Mouse (Mus musculus): ENCODE measurements around the gene Gm44965. TPM values are rescaled to one million over a fixed set of nuclear protein-coding genes. Genes with fewer than 3 reads are reported as not detected.
A peak's percentile ranks its signal among the peaks of the same experiment; 100 is the strongest.

Gm44965 gene
- polyA plus RNA-seq, 1 experiment from 2014 or later: not detected

DNA sequence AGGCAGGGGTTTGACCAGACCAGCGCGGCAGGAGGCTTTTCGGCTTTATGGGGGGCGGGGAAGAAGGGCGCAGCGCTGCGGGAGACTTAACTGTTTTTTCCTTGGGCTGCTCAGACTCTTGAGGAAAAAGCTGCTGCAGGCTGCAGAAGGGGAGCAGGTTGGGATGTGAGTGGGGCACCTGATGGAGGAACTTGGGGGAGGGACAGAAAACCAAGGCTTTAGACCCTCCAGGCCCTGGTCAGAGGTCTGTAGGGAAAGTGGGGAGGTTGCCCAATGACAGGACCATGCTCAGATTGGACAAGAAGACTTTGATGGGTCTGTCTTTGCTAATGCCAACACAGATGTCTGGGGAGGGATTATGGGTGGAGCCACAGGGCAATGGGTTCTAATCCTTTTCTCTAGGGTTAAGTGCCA lies 33.8 kb downstream of the Gm44965 start:
- WGBS: 2% methylated on average over 7 of the region's 7 CpGs
- H3K4me3 ChIP-seq (ENCODE audit: low read depth, low read length): peak overlapping the region; percentile 48
- H3K4me2 ChIP-seq (ENCODE audit: low read depth, low read length): peak overlapping the region; percentile 73
- no peak for ATAC-seq (ENCODE audit: low read depth)
- H3K9ac ChIP-seq (replicated peaks; ENCODE audit: low read depth, low read length): peak overlapping the region; percentile 55
- 0 out of 2 replicates have a peak, but pooled peaks cover 7% of the 10 kb centered on the region for H3K27me3 ChIP-seq (ENCODE audit: control insufficient read depth, insufficient read depth, low read length)
- H3K9me3 ChIP-seq (ENCODE audit: control insufficient read depth, low read length): no peaks in the 10 kb centered on the region
- no peaks in the 10 kb centered on the region for H3K36me3 ChIP-seq (ENCODE audit: control insufficient read depth, insufficient read depth, low read length)
- H3K4me1 ChIP-seq (ENCODE audit: control insufficient read depth, insufficient read depth, low read length): peaks cover 4% of the 10 kb centered on the region; the same call in 1 of the 2 replicates
- no peak overlapping the region for H3K27ac ChIP-seq (ENCODE audit: low read depth, low read length)

GRCm38 (mm10) chr6:48628377-48628776 lies 34.6 kb downstream of the Gm44965 start:
- Histone ChIP-seq H3K4me1 (ENCODE audit: control insufficient read depth, insufficient read depth, low read length) (peaks cover 4% of the 10 kb centered on the region; the same call in 1 of the 2 replicates), H3K36me3 (ENCODE audit: control insufficient read depth, insufficient read depth, low read length) (no peaks in the 10 kb centered on the region), H3K9ac (replicated peaks; ENCODE audit: low read depth, low read length) (no peak overlapping the region), H3K9me3 (ENCODE audit: control insufficient read depth, low read length) (no peaks in the 10 kb centered on the region), H3K27ac (ENCODE audit: low read depth, low read length) (no peak overlapping the region), H3K4me2 (ENCODE audit: low read depth, low read length) (no peak overlapping the region), H3K27me3 (ENCODE audit: control insufficient read depth, insufficient read depth, low read length) (0 out of 2 replicates have a peak, but pooled peaks cover 7% of the 10 kb centered on the region), H3K4me3 (ENCODE audit: low read depth, low read length) (no peak overlapping the region)
- WGBS: 80% methylated on average over 3 of the region's 3 CpGs
- ATAC-seq (ENCODE audit: low read depth): no peak

- Histone ChIP-seq H3K27ac (ENCODE audit: low read depth, low read length) (peak overlapping the region; percentile 40; the same call in 1 of the 2 replicates), H3K4me3 (ENCODE audit: low read depth, low read length) (peak overlapping the region; percentile 39), H3K9ac (replicated peaks; ENCODE audit: low read depth, low read length) (peak overlapping the region; percentile 33), H3K36me3 (ENCODE audit: control insufficient read depth, insufficient read depth, low read length) (no peaks in the 10 kb centered on the region), H3K4me1 (ENCODE audit: control insufficient read depth, insufficient read depth, low read length) (peaks cover 4% of the 10 kb centered on the region; the same call in 1 of the 2 replicates), H3K27me3 (ENCODE audit: control insufficient read depth, insufficient read depth, low read length) (0 out of 2 replicates have a peak, but pooled peaks cover 7% of the 10 kb centered on the region), H3K9me3 (ENCODE audit: control insufficient read depth, low read length) (no peaks in the 10 kb centered on the region), H3K4me2 (ENCODE audit: low read depth, low read length) (peak overlapping the region; percentile 74)
- ATAC-seq (ENCODE audit: low read depth): peak; percentile 79
- WGBS: 7% methylated on average over 45 of the region's 54 CpGs
Measured at GRCm38 (mm10) chr6:48628808-48629660, 35.3 kb downstream of the Gm44965 start.

- Histone ChIP-seq H3K4me1 (ENCODE audit: control insufficient read depth, insufficient read depth, low read length) (peaks cover 4% of the 10 kb centered on the region; the same call in 1 of the 2 replicates), H3K36me3 (ENCODE audit: control insufficient read depth, insufficient read depth, low read length) (no peaks in the 10 kb centered on the region), H3K27me3 (ENCODE audit: control insufficient read depth, insufficient read depth, low read length) (0 out of 2 replicates have a peak, but pooled peaks cover 7% of the 10 kb centered on the region), H3K27ac (ENCODE audit: low read depth, low read length) (no peak overlapping the region), H3K4me3 (ENCODE audit: low read depth, low read length) (peak overlapping the region; percentile 39), H3K4me2 (ENCODE audit: low read depth, low read length) (peak overlapping the region; percentile 74), H3K9ac (replicated peaks; ENCODE audit: low read depth, low read length) (peak overlapping the region; percentile 33), H3K9me3 (ENCODE audit: control insufficient read depth, low read length) (no peaks in the 10 kb centered on the region)
- 18% methylated on average over 13 of the region's 13 CpGs for WGBS
- peak; percentile 52; the same call in 1 of the 2 replicates for ATAC-seq (ENCODE audit: low read depth)
Measured at GRCm38 (mm10) chr6:48629661-48630034, 35.9 kb downstream of the Gm44965 start.

- no peak overlapping the region for H3K4me3 ChIP-seq (ENCODE audit: low read depth, low read length)
- H3K9me3 ChIP-seq (ENCODE audit: control insufficient read depth, low read length): no peaks in the 10 kb centered on the region
- H3K9ac ChIP-seq (replicated peaks; ENCODE audit: low read depth, low read length): no peak overlapping the region
- ATAC-seq (ENCODE audit: low read depth): no peak
- H3K27ac ChIP-seq (ENCODE audit: low read depth, low read length): no peak overlapping the region
- no peak overlapping the region for H3K4me2 ChIP-seq (ENCODE audit: low read depth, low read length)
- no peaks in the 10 kb centered on the region for H3K36me3 ChIP-seq (ENCODE audit: control insufficient read depth, insufficient read depth, low read length)
- peaks cover 4% of the 10 kb centered on the region; the same call in 1 of the 2 replicates for H3K4me1 ChIP-seq (ENCODE audit: control insufficient read depth, insufficient read depth, low read length)
- H3K27me3 ChIP-seq (ENCODE audit: control insufficient read depth, insufficient read depth, low read length): 0 out of 2 replicates have a peak, but pooled peaks cover 7% of the 10 kb centered on the region
- WGBS: 93% methylated on average over 8 of the region's 8 CpGs
Measured at GRCm38 (mm10) chr6:48630831-48631230, 37.1 kb downstream of the Gm44965 start.

- Histone ChIP-seq H3K27ac (ENCODE audit: low read depth, low read length) (no peak overlapping the region), H3K27me3 (ENCODE audit: control insufficient read depth, insufficient read depth, low read length) (no peaks in the 10 kb centered on the region), H3K9me3 (ENCODE audit: control insufficient read depth, low read length) (no peaks in the 10 kb centered on the region), H3K4me1 (ENCODE audit: control insufficient read depth, insufficient read depth, low read length) (no peaks in the 10 kb centered on the region), H3K36me3 (ENCODE audit: control insufficient read depth, insufficient read depth, low read length) (no peaks in the 10 kb centered on the region), H3K4me3 (ENCODE audit: low read depth, low read length) (no peak overlapping the region), H3K4me2 (ENCODE audit: low read depth, low read length) (no peak overlapping the region), H3K9ac (replicated peaks; ENCODE audit: low read depth, low read length) (no peak overlapping the region)
- WGBS: 88% methylated on average over 2 of the region's 2 CpGs
- no peak for ATAC-seq (ENCODE audit: low read depth)
Measured at GRCm38 (mm10) chr6:48635105-48635504, 41.4 kb downstream of the Gm44965 start.

DNA sequence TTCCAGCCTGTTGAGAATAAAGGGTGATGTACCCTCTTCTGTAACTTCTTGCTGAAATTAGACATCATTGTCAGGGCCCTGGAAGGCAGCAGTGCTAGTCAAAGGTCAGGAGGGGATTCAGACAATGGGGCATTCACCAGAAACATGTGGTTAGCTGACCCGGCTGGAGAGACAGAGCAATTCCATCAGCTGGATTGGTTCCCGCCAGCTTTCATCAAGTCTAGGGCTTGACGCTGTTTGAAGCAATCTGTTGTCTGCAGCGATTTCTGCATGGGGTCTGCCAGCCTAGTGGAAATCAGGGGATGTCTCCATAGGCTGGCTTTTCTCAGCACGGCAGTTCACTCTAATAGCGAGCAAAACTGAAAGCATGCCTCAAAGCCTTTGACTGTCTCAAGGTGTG lies 42.8 kb downstream of the Gm44965 start:
- H3K9me3 ChIP-seq (ENCODE audit: control insufficient read depth, low read length): no peaks in the 10 kb centered on the region
- no peaks in the 10 kb centered on the region for H3K27me3 ChIP-seq (ENCODE audit: control insufficient read depth, insufficient read depth, low read length)
- no peak overlapping the region for H3K27ac ChIP-seq (ENCODE audit: low read depth, low read length)
- 36% methylated on average over 6 of the region's 6 CpGs for WGBS
- no peak overlapping the region for H3K4me2 ChIP-seq (ENCODE audit: low read depth, low read length)
- ATAC-seq (ENCODE audit: low read depth): no peak
- H3K36me3 ChIP-seq (ENCODE audit: control insufficient read depth, insufficient read depth, low read length): no peaks in the 10 kb centered on the region
- H3K4me3 ChIP-seq (ENCODE audit: low read depth, low read length): no peak overlapping the region
- no peak overlapping the region for H3K9ac ChIP-seq (replicated peaks; ENCODE audit: low read depth, low read length)
- no peaks in the 10 kb centered on the region for H3K4me1 ChIP-seq (ENCODE audit: control insufficient read depth, insufficient read depth, low read length)

GRCm38 (mm10) chr6:48637811-48638500 lies 44.2 kb downstream of the Gm44965 start:
- Histone ChIP-seq H3K4me1 (ENCODE audit: control insufficient read depth, insufficient read depth, low read length) (no peaks in the 10 kb centered on the region), H3K4me3 (ENCODE audit: low read depth, low read length) (no peak overlapping the region), H3K9ac (replicated peaks; ENCODE audit: low read depth, low read length) (no peak overlapping the region), H3K27ac (ENCODE audit: low read depth, low read length) (no peak overlapping the region), H3K27me3 (ENCODE audit: control insufficient read depth, insufficient read depth, low read length) (no peaks in the 10 kb centered on the region), H3K9me3 (ENCODE audit: control insufficient read depth, low read length) (no peaks in the 10 kb centered on the region), H3K36me3 (ENCODE audit: control insufficient read depth, insufficient read depth, low read length) (no peaks in the 10 kb centered on the region), H3K4me2 (ENCODE audit: low read depth, low read length) (no peak overlapping the region)
- ATAC-seq (ENCODE audit: low read depth): no peak
- 68% methylated on average over 6 of the region's 6 CpGs for WGBS

DNA sequence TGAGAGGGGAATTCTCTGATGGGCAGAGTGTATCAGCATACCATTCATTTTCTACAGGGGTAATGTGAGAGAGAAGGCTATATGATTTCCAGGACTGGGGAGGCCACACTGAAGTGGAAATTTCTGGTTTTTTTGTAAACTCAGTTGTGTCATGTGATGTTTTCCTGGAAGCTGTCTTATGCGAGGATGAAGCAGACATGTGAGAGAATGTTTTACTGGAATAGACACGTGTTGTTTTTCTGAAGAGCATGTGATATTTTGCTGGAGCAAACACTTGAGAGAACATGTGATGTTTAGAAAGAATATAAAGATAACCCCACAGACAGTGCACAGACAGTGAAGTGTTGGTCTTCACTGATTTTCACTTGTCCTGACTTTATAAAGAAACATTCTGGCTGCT lies 44.8 kb downstream of the Gm44965 start:
- WGBS: 87% methylated on average over 2 of the region's 2 CpGs
- Histone ChIP-seq H3K36me3 (ENCODE audit: control insufficient read depth, insufficient read depth, low read length) (no peaks in the 10 kb centered on the region), H3K9me3 (ENCODE audit: control insufficient read depth, low read length) (no peaks in the 10 kb centered on the region), H3K9ac (replicated peaks; ENCODE audit: low read depth, low read length) (no peak overlapping the region), H3K4me2 (ENCODE audit: low read depth, low read length) (no peak overlapping the region), H3K4me3 (ENCODE audit: low read depth, low read length) (no peak overlapping the region), H3K4me1 (ENCODE audit: control insufficient read depth, insufficient read depth, low read length) (no peaks in the 10 kb centered on the region), H3K27me3 (ENCODE audit: control insufficient read depth, insufficient read depth, low read length) (no peaks in the 10 kb centered on the region), H3K27ac (ENCODE audit: low read depth, low read length) (no peak overlapping the region)
- ATAC-seq (ENCODE audit: low read depth): no peak

All from neural tube, embryonic 14.5 days (tissue).